Mouse (Mus musculus): ENCODE measurements around the gene 1700001K19Rik. TPM values are rescaled to one million over a fixed set of nuclear protein-coding genes. Genes with fewer than 3 reads are reported as not detected.
"Not testable (repeated sequence)": the region's sequence is repeated elsewhere in the genome, so short reads cannot be mapped to it uniquely, and the experiment has no call there.

1700001K19Rik gene
- polyA plus RNA-seq, 1 experiment from 2014 or later: not detected

GRCm38 (mm10) chr12:110706337-110707231, 24.2 kb upstream of the 1700001K19Rik start:
- Histone ChIP-seq H3K4me2 (replicated peaks; ENCODE audit: low read depth, low read length) (peak overlapping the region; percentile 47), H3K36me3 (ENCODE audit: control insufficient read depth, insufficient read depth, low read length) (no peaks in the 10 kb centered on the region), H3K27me3 (ENCODE audit: control insufficient read depth, insufficient read depth, low read length) (no peaks in the 10 kb centered on the region), H3K4me1 (ENCODE audit: control insufficient read depth, insufficient read depth, low read length) (no peaks in the 10 kb centered on the region), H3K4me3 (ENCODE audit: low read length) (peak overlapping the region; percentile 38), H3K9ac (ENCODE audit: low read depth, low read length) (peak overlapping the region; percentile 42; the same call in 1 of the 2 replicates), H3K9me3 (ENCODE audit: control insufficient read depth, low read length) (no peaks in the 10 kb centered on the region), H3K27ac (ENCODE audit: low read depth, low read length) (no peak overlapping the region)
- peak; percentile 64; the same call in 1 of the 2 replicates for ATAC-seq (ENCODE audit: low FRiP score, low TSS enrichment)
- WGBS: 2% methylated on average over 27 of the region's 27 CpGs

- not testable (repeated sequence) for H3K9ac ChIP-seq (ENCODE audit: low read depth, low read length); H3K4me1 ChIP-seq (ENCODE audit: control insufficient read depth, insufficient read depth, low read length); H3K27ac ChIP-seq (ENCODE audit: low read depth, low read length); H3K4me3 ChIP-seq (ENCODE audit: low read length); H3K9me3 ChIP-seq (ENCODE audit: control insufficient read depth, low read length); H3K36me3 ChIP-seq (ENCODE audit: control insufficient read depth, insufficient read depth, low read length); H3K27me3 ChIP-seq (ENCODE audit: control insufficient read depth, insufficient read depth, low read length); H3K4me2 ChIP-seq (replicated peaks; ENCODE audit: low read depth, low read length); ATAC-seq (ENCODE audit: low FRiP score, low TSS enrichment)
- WGBS: 80% methylated on average over 4 of the region's 4 CpGs
These were observed 23.0 kb upstream of the 1700001K19Rik start for GRCm38 (mm10) chr12:110705419-110705818.

GRCm38 (mm10) chr12:110703682-110704081, 21.3 kb upstream of the 1700001K19Rik start:
- ATAC-seq (ENCODE audit: low FRiP score, low TSS enrichment): no peak
- H3K27ac ChIP-seq (ENCODE audit: low read depth, low read length): no peak overlapping the region
- WGBS: 68% methylated on average over 7 of the region's 7 CpGs

GRCm38 (mm10) chr12:110703008-110703471, 20.6 kb upstream of the 1700001K19Rik start:
- H3K27me3 ChIP-seq (ENCODE audit: control insufficient read depth, insufficient read depth, low read length): no peaks in the 10 kb centered on the region
- H3K36me3 ChIP-seq (ENCODE audit: control insufficient read depth, insufficient read depth, low read length): no peaks in the 10 kb centered on the region
- H3K27ac ChIP-seq (ENCODE audit: low read depth, low read length): no peak overlapping the region
- WGBS: 25% methylated on average over 8 of the region's 8 CpGs
- H3K4me2 ChIP-seq (replicated peaks; ENCODE audit: low read depth, low read length): peak overlapping the region; percentile 29
- no peaks in the 10 kb centered on the region for H3K9me3 ChIP-seq (ENCODE audit: control insufficient read depth, low read length)
- no peak overlapping the region for H3K4me3 ChIP-seq (ENCODE audit: low read length)
- H3K4me1 ChIP-seq (ENCODE audit: control insufficient read depth, insufficient read depth, low read length): no peaks in the 10 kb centered on the region
- H3K9ac ChIP-seq (ENCODE audit: low read depth, low read length): no peak overlapping the region
- peak; percentile 69; the same call in 1 of the 2 replicates for ATAC-seq (ENCODE audit: low FRiP score, low TSS enrichment)

More at GRCm38 (mm10) chr12:110703682-110704081, 21.3 kb upstream of the 1700001K19Rik start:
- Histone ChIP-seq H3K9me3 (ENCODE audit: control insufficient read depth, low read length) (no peaks in the 10 kb centered on the region), H3K9ac (ENCODE audit: low read depth, low read length) (no peak overlapping the region), H3K4me2 (replicated peaks; ENCODE audit: low read depth, low read length) (no peak overlapping the region), H3K36me3 (ENCODE audit: control insufficient read depth, insufficient read depth, low read length) (no peaks in the 10 kb centered on the region), H3K4me3 (ENCODE audit: low read length) (no peak overlapping the region), H3K27me3 (ENCODE audit: control insufficient read depth, insufficient read depth, low read length) (no peaks in the 10 kb centered on the region), H3K4me1 (ENCODE audit: control insufficient read depth, insufficient read depth, low read length) (no peaks in the 10 kb centered on the region)

- Histone ChIP-seq H3K4me2 (replicated peaks; ENCODE audit: low read depth, low read length) (peak within 1 kb of the TSS; percentile 29), H3K27me3 (ENCODE audit: control insufficient read depth, insufficient read depth, low read length) (no peaks in the 10 kb centered on the region), H3K4me1 (ENCODE audit: control insufficient read depth, insufficient read depth, low read length) (no peaks in the 10 kb centered on the region), H3K4me3 (ENCODE audit: low read length) (no peak within 1 kb of the TSS), H3K9me3 (ENCODE audit: control insufficient read depth, low read length) (no peaks in the 10 kb centered on the region), H3K36me3 (ENCODE audit: control insufficient read depth, insufficient read depth, low read length) (no peaks in the 10 kb centered on the region), H3K9ac (ENCODE audit: low read depth, low read length) (no peak within 1 kb of the TSS), H3K27ac (ENCODE audit: low read depth, low read length) (no peak within 1 kb of the TSS)
- WGBS: 43% methylated on average over 4 of the region's 4 CpGs
- no peak for ATAC-seq (ENCODE audit: low FRiP score, low TSS enrichment)
These were observed 20.1 kb upstream of the 1700001K19Rik start, which contains the start of gene Hsp90aa1 for GRCm38 (mm10) chr12:110702556-110702955. Gene Hsp90aa1 (minus strand): TSS chr12:110702728.

GRCm38 (mm10) chr12:110701363-110701762, 18.9 kb upstream of the 1700001K19Rik start:
- H3K4me2 ChIP-seq (replicated peaks; ENCODE audit: low read depth, low read length); ATAC-seq (ENCODE audit: low FRiP score, low TSS enrichment); H3K27ac ChIP-seq (ENCODE audit: low read depth, low read length); H3K4me3 ChIP-seq (ENCODE audit: low read length); H3K27me3 ChIP-seq (ENCODE audit: control insufficient read depth, insufficient read depth, low read length); H3K9ac ChIP-seq (ENCODE audit: low read depth, low read length); H3K4me1 ChIP-seq (ENCODE audit: control insufficient read depth, insufficient read depth, low read length); H3K9me3 ChIP-seq (ENCODE audit: control insufficient read depth, low read length); H3K36me3 ChIP-seq (ENCODE audit: control insufficient read depth, insufficient read depth, low read length): not testable (repeated sequence)
- WGBS: 28% methylated on average over 3 of the region's 3 CpGs

- no peak overlapping the region for H3K9ac ChIP-seq (ENCODE audit: low read depth, low read length)
- H3K27ac ChIP-seq (ENCODE audit: low read depth, low read length): no peak overlapping the region
- no peak overlapping the region for H3K4me3 ChIP-seq (ENCODE audit: low read length)
- H3K27me3 ChIP-seq (ENCODE audit: control insufficient read depth, insufficient read depth, low read length): no peaks in the 10 kb centered on the region
- no peaks in the 10 kb centered on the region for H3K9me3 ChIP-seq (ENCODE audit: control insufficient read depth, low read length)
- no peak overlapping the region for H3K4me2 ChIP-seq (replicated peaks; ENCODE audit: low read depth, low read length)
- no peak for ATAC-seq (ENCODE audit: low FRiP score, low TSS enrichment)
- H3K36me3 ChIP-seq (ENCODE audit: control insufficient read depth, insufficient read depth, low read length): no peaks in the 10 kb centered on the region
- no peaks in the 10 kb centered on the region for H3K4me1 ChIP-seq (ENCODE audit: control insufficient read depth, insufficient read depth, low read length)
- WGBS: 75% methylated on average over 2 of the region's 2 CpGs
These were observed 18.3 kb upstream of the 1700001K19Rik start for GRCm38 (mm10) chr12:110700730-110701129.

GRCm38 (mm10) chr12:110699171-110699547, 16.7 kb upstream of the 1700001K19Rik start:
- H3K36me3 ChIP-seq (ENCODE audit: control insufficient read depth, insufficient read depth, low read length): peaks cover 8% of the 10 kb centered on the region
- H3K9ac ChIP-seq (ENCODE audit: low read depth, low read length): no peak overlapping the region
- ATAC-seq (ENCODE audit: low FRiP score, low TSS enrichment): no peak
- no peak overlapping the region for H3K4me2 ChIP-seq (replicated peaks; ENCODE audit: low read depth, low read length)
- no peaks in the 10 kb centered on the region for H3K9me3 ChIP-seq (ENCODE audit: control insufficient read depth, low read length)
- H3K4me1 ChIP-seq (ENCODE audit: control insufficient read depth, insufficient read depth, low read length): peaks cover 7% of the 10 kb centered on the region; the same call in 1 of the 2 replicates
- WGBS: 55% methylated on average over 2 of the region's 2 CpGs
- H3K27me3 ChIP-seq (ENCODE audit: control insufficient read depth, insufficient read depth, low read length): no peaks in the 10 kb centered on the region
- H3K4me3 ChIP-seq (ENCODE audit: low read length): no peak overlapping the region
- H3K27ac ChIP-seq (ENCODE audit: low read depth, low read length): no peak overlapping the region

- Histone ChIP-seq H3K4me2 (replicated peaks; ENCODE audit: low read depth, low read length) (no peak overlapping the region), H3K4me3 (ENCODE audit: low read length) (no peak overlapping the region), H3K27me3 (ENCODE audit: control insufficient read depth, insufficient read depth, low read length) (no peaks in the 10 kb centered on the region), H3K9ac (ENCODE audit: low read depth, low read length) (no peak overlapping the region), H3K9me3 (ENCODE audit: control insufficient read depth, low read length) (no peaks in the 10 kb centered on the region), H3K36me3 (ENCODE audit: control insufficient read depth, insufficient read depth, low read length) (peaks cover 10% of the 10 kb centered on the region), H3K4me1 (ENCODE audit: control insufficient read depth, insufficient read depth, low read length) (peaks cover 9% of the 10 kb centered on the region; the same call in 1 of the 2 replicates), H3K27ac (ENCODE audit: low read depth, low read length) (no peak overlapping the region)
- no peak for ATAC-seq (ENCODE audit: low FRiP score, low TSS enrichment)
- 43% methylated on average over 15 of the region's 15 CpGs for WGBS
These were observed 16.2 kb upstream of the 1700001K19Rik start for GRCm38 (mm10) chr12:110698523-110699170.

All from kidney, embryonic 14.5 days (tissue).